Mouse (Mus musculus): ENCODE results near the gene Ocel1. TPM values are rescaled to one million over a fixed set of nuclear protein-coding genes. Genes with fewer than 3 reads are reported as not detected.

Gene Ocel1
- total RNA-seq, 2 experiments from 2014 or later, result 1.7 to 10.7 TPM

DNA sequence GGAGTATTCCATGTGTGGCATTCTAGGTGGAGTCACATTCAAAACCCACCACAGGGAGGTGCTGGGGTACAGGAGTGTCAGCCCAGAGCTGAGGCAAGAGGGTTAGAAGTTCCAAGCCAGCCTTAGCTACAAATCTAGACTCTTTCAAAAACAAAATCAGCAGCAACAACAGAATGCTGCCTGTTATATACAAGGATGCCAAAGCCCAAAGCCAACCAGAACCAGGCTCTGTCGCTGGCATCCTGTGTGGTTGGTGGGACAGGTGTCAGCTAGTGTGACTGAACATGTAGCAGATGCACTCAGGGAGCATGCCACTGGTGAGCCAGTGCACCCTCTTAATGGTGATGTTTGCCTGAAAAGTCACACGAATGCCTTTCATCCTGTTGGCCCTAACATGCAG, 29.7 kb downstream of the Ocel1 start:
- no peak for ATAC-seq (replicated peaks; ENCODE audit: low FRiP score, poor library complexity, severe bottlenecking)

GRCm38 (mm10) chr8:71401454-71401853, 30.4 kb downstream of the Ocel1 start:
- ATAC-seq (replicated peaks; ENCODE audit: low FRiP score, poor library complexity, severe bottlenecking), result no peak

DNA sequence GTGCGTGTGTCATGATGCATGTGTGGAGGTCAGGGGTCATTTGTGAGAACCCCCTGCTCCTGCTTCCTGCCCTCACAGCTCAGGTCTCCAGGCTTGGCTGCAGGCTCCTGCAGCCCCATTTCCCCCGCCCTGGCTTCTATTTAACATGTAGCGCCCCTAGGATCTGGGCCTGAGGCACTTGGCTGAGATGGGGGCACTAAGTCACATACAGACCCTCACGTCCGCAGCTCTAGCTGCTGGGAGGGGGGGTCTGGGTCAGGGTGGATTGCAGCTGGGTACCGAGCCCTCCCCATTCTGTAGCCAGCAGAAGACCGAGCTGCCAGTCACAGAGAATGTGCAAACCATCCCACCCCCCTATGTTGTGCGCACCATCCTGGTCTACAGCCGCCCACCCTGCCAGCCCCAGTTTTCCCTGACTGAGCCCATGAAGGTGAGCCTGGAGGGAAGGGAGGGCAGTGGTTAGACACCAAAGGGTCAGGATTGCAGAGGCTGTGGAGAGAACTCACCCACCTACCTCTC, 31.4 kb downstream of the Ocel1 start:
- no peak for ATAC-seq (replicated peaks; ENCODE audit: low FRiP score, poor library complexity, severe bottlenecking)

DNA sequence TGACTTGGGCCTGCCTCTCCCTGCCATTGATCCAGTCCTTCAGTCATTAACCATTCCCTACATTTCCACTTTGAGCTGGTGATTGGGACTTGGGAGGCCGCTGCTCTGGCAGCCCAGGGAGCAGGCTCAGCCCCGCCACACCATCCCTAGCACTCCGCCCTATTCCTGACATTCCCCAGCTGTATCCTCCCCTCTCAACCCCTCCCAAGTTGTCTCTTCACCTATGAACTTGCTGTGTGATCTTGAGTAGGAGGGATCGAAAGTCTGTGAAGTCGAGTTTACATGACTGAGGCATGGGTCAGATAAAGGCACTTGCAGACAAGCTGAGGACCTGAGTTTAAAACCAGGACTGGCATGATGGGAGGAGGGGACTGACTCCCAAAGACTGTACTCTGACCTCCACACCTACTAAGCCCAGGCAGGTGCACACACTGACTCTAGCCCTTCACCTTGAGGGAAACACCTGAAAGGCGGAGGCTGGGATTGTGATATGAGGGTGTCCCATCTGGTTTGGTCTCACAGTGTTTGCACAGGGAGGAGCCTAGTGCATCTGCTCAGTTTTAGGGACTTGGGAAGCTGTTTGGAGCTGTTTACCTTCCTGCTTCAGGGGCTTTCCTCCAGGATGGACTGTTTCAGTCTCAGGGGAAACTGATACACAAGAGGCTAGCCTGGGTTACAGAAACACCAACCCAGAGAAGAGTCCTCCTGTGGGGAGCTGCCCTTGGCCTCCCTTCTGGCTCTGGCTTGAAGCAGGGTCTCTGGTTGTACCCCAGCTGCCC, 32.2 kb downstream of the Ocel1 start:
- no peak for ATAC-seq (replicated peaks; ENCODE audit: low FRiP score, poor library complexity, severe bottlenecking)

GRCm38 (mm10) chr8:71404011-71404410, 32.9 kb downstream of the Ocel1 start:
- no peak for ATAC-seq (replicated peaks; ENCODE audit: low FRiP score, poor library complexity, severe bottlenecking)

- ATAC-seq (replicated peaks; ENCODE audit: low FRiP score, poor library complexity, severe bottlenecking), result no peak
These were observed 33.9 kb downstream of the Ocel1 start for GRCm38 (mm10) chr8:71404951-71405351.

GRCm38 (mm10) chr8:71405401-71406098, 34.5 kb downstream of the Ocel1 start, which contains the start of gene Ankle1:
Gene Ankle1, plus strand, starts transcription at chr8:71406010.
- peak; percentile 86 for ATAC-seq (replicated peaks; ENCODE audit: low FRiP score, poor library complexity, severe bottlenecking)

GRCm38 (mm10) chr8:71406099-71407015, 35.3 kb downstream of the Ocel1 start:
- ATAC-seq (replicated peaks; ENCODE audit: low FRiP score, poor library complexity, severe bottlenecking), result peak; percentile 71

DNA sequence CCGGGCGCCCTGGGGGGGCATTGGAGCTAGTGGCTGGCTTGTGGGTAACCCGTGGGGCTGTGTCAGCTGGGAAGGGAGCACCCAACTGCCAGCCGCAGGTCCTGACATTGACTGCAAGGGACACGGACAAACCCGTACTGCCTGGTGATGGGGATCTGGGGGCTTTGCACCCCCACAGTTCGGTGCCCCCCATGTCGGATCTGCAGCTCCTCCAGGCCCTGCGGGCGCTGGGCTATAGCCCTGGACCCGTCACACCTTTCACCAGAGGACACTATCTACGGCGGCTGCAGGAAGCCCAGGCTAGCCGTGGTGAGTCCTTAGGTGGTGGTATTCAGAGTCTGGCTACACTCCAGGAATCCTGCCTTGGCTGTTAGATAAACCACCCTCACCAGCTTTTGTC, 36.3 kb downstream of the Ocel1 start:
- ATAC-seq (replicated peaks; ENCODE audit: low FRiP score, poor library complexity, severe bottlenecking), result no peak

GRCm38 (mm10) chr8:71408231-71408630, 37.1 kb downstream of the Ocel1 start:
- no peak for ATAC-seq (replicated peaks; ENCODE audit: low FRiP score, poor library complexity, severe bottlenecking)

DNA sequence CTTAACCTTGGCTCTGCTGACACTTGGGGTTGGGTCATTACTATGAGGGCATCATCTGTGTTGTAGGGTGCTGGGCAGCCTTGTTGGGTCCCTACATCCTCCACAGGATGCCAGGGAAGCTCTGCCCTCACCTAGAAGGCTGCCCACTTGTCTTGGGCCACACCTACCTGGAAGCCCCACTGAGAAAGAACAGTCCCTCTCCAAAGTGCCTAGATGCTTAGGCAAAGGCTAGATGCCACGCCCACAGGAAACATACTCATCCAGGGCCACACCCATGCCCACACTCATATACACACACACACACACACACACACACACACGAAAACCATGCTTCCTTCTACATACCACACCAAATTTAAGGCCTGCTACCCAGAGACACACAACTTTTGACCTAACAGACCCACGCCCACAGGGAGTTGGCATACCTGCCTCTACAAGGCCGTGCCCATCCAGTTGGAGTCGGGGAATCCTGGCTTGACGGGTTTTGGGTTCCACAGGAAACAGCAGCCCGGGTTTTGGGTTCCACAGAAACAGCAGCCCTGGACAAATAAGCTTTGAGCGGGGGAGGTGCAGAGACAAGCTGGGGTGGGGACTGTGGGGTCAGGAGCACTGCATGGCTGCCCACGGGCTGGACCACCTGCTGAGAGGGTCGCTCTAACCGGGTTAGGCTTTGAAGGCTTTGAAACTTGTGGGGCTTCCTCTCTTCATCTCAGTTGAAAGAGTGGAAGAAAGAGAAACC, 40.6 kb downstream of the Ocel1 start:
- peak; percentile 28 for ATAC-seq (replicated peaks; ENCODE audit: low FRiP score, poor library complexity, severe bottlenecking)

GRCm38 (mm10) chr8:71422121-71422520, 51.0 kb downstream of the Ocel1 start:
- no peak for ATAC-seq (replicated peaks; ENCODE audit: low FRiP score, poor library complexity, severe bottlenecking)

Other genes starting within 250 kb of the Ocel1 start
- 26.3 and 29.3 TPM in 2 replicates for gene Myo9b, start 98.6 kb upstream of the Ocel1 start, total RNA-seq (2015; ENCODE audit: low replicate concordance)
- 23.4 and 32.3 TPM in 2 replicates for gene Myo9b, start 98.6 kb upstream of the Ocel1 start, total RNA-seq (2017; ENCODE audit: low replicate concordance)
- 36.4 and 49.9 TPM in 2 replicates for gene Haus8, start 98.4 kb upstream of the Ocel1 start, total RNA-seq (2015; ENCODE audit: low replicate concordance)
- gene Haus8, start 98.4 kb upstream of the Ocel1 start, total RNA-seq (2017; ENCODE audit: low replicate concordance), result 69.7 and 109 TPM in 2 replicates
- gene Use1, start 4.5 kb upstream of the Ocel1 start, total RNA-seq (2015; ENCODE audit: low replicate concordance), result 46.1 and 99.8 TPM in 2 replicates
- 48.1 and 59.2 TPM in 2 replicates for gene Use1, start 4.5 kb upstream of the Ocel1 start, total RNA-seq (2017; ENCODE audit: low replicate concordance)
- gene Nr2f6, start 10.7 kb downstream of the Ocel1 start, total RNA-seq (2015; ENCODE audit: low replicate concordance), result not detected in 2 replicates
- gene Nr2f6, start 10.7 kb downstream of the Ocel1 start, total RNA-seq (2017; ENCODE audit: low replicate concordance), result 1.4 and 6.7 TPM in 2 replicates
- not detected in 2 replicates for gene Ushbp1, start 24.5 kb downstream of the Ocel1 start, total RNA-seq (2015; ENCODE audit: low replicate concordance)
- 0.64 TPM in 1 of 2 replicates, not detected in the other for gene Ushbp1, start 24.5 kb downstream of the Ocel1 start, total RNA-seq (2017; ENCODE audit: low replicate concordance)
- gene Babam1, start 25.6 kb downstream of the Ocel1 start, total RNA-seq (2015; ENCODE audit: low replicate concordance), result 35.0 and 51.6 TPM in 2 replicates
- 22.3 and 44.8 TPM in 2 replicates for gene Babam1, start 25.6 kb downstream of the Ocel1 start, total RNA-seq (2017; ENCODE audit: low replicate concordance)
- gene Ankle1, start 34.7 kb downstream of the Ocel1 start, total RNA-seq (2015; ENCODE audit: low replicate concordance), result 208 and 222 TPM in 2 replicates
- 343 and 473 TPM in 2 replicates for gene Ankle1, start 34.7 kb downstream of the Ocel1 start, total RNA-seq (2017; ENCODE audit: low replicate concordance)
- gene Abhd8, start 92.4 kb downstream of the Ocel1 start, total RNA-seq (2015; ENCODE audit: low replicate concordance), result 1.3 and 1.4 TPM in 2 replicates
- 3.0 and 4.5 TPM in 2 replicates for gene Abhd8, start 92.4 kb downstream of the Ocel1 start, total RNA-seq (2017; ENCODE audit: low replicate concordance)
- 23.1 and 38.2 TPM in 2 replicates for gene Mrpl34, start 93.7 kb downstream of the Ocel1 start, total RNA-seq (2015; ENCODE audit: low replicate concordance)
- 14.1 and 17.5 TPM in 2 replicates for gene Mrpl34, start 93.7 kb downstream of the Ocel1 start, total RNA-seq (2017; ENCODE audit: low replicate concordance)
- 23.9 and 35.7 TPM in 2 replicates for gene Dda1, start 97.9 kb downstream of the Ocel1 start, total RNA-seq (2015; ENCODE audit: low replicate concordance)
- 17.8 and 18.1 TPM in 2 replicates for gene Dda1, start 97.9 kb downstream of the Ocel1 start, total RNA-seq (2017; ENCODE audit: low replicate concordance)
- not detected in 2 replicates for gene Ano8, start 114.7 kb downstream of the Ocel1 start, total RNA-seq (2015; ENCODE audit: low replicate concordance)
- gene Ano8, start 114.7 kb downstream of the Ocel1 start, total RNA-seq (2017; ENCODE audit: low replicate concordance), result 0.13 TPM in 1 of 2 replicates, not detected in the other
- 2.1 and 4.0 TPM in 2 replicates for gene Gtpbp3, start 116.8 kb downstream of the Ocel1 start, total RNA-seq (2015; ENCODE audit: low replicate concordance)
- 0.83 and 4.0 TPM in 2 replicates for gene Gtpbp3, start 116.8 kb downstream of the Ocel1 start, total RNA-seq (2017; ENCODE audit: low replicate concordance)
- gene Plvap, start 140.5 kb downstream of the Ocel1 start, total RNA-seq (2015; ENCODE audit: low replicate concordance), result not detected in 2 replicates
- gene Plvap, start 140.5 kb downstream of the Ocel1 start, total RNA-seq (2017; ENCODE audit: low replicate concordance), result not detected in 2 replicates
- not detected in 2 replicates for gene Ccdc194, start 154.4 kb downstream of the Ocel1 start, total RNA-seq (2015; ENCODE audit: low replicate concordance)
- not detected in 2 replicates for gene Ccdc194, start 154.4 kb downstream of the Ocel1 start, total RNA-seq (2017; ENCODE audit: low replicate concordance)
- 7.6 TPM in 1 of 2 replicates, not detected in the other for gene Bst2, start 166.2 kb downstream of the Ocel1 start, total RNA-seq (2015; ENCODE audit: low replicate concordance)
- 15.1 and 28.2 TPM in 2 replicates for gene Bst2, start 166.2 kb downstream of the Ocel1 start, total RNA-seq (2017; ENCODE audit: low replicate concordance)
- 7.6 and 9.6 TPM in 2 replicates for gene Mvb12a, start 171.6 kb downstream of the Ocel1 start, total RNA-seq (2015; ENCODE audit: low replicate concordance)
- gene Mvb12a, start 171.6 kb downstream of the Ocel1 start, total RNA-seq (2017; ENCODE audit: low replicate concordance), result 2.1 and 4.5 TPM in 2 replicates
- not detected in 2 replicates for gene Tmem221, start 187.6 kb downstream of the Ocel1 start, total RNA-seq (2015; ENCODE audit: low replicate concordance)
- not detected in 2 replicates for gene Tmem221, start 187.6 kb downstream of the Ocel1 start, total RNA-seq (2017; ENCODE audit: low replicate concordance)
- not detected in 2 replicates for gene Nxnl1, start 195.3 kb downstream of the Ocel1 start, total RNA-seq (2015; ENCODE audit: low replicate concordance)
- not detected in 2 replicates for gene Nxnl1, start 195.3 kb downstream of the Ocel1 start, total RNA-seq (2017; ENCODE audit: low replicate concordance)
- gene Slc27a1, start 197.6 kb downstream of the Ocel1 start, total RNA-seq (2015; ENCODE audit: low replicate concordance), result 1.1 and 1.7 TPM in 2 replicates
- gene Slc27a1, start 197.6 kb downstream of the Ocel1 start, total RNA-seq (2017; ENCODE audit: low replicate concordance), result not detected in 2 replicates
- 31.4 and 36.9 TPM in 2 replicates for gene Pgls, start 220.9 kb downstream of the Ocel1 start, total RNA-seq (2015; ENCODE audit: low replicate concordance)
- 14.8 and 31.8 TPM in 2 replicates for gene Pgls, start 220.9 kb downstream of the Ocel1 start, total RNA-seq (2017; ENCODE audit: low replicate concordance)
- gene Fam129c, start 226.3 kb downstream of the Ocel1 start, total RNA-seq (2015; ENCODE audit: low replicate concordance), result 54.1 and 135 TPM in 2 replicates
- gene Fam129c, start 226.3 kb downstream of the Ocel1 start, total RNA-seq (2017; ENCODE audit: low replicate concordance), result 7.4 and 32.9 TPM in 2 replicates
- 5.9 and 19.5 TPM in 2 replicates for gene Colgalt1, start 239.7 kb downstream of the Ocel1 start, total RNA-seq (2015; ENCODE audit: low replicate concordance)
- gene Colgalt1, start 239.7 kb downstream of the Ocel1 start, total RNA-seq (2017; ENCODE audit: low replicate concordance), result 9.2 and 11.0 TPM in 2 replicates

Data from erythroid progenitor cell, adult 5-6 weeks (primary cell).